Mouse (Mus musculus): ENCODE results near the gene Gm37240. TPM values are rescaled to one million over a fixed set of nuclear protein-coding genes. Genes with fewer than 3 reads are reported as not detected.

Gm37240 gene
- polyA plus RNA-seq, 1 experiment from 2014 or later: 10.8 TPM

DNA sequence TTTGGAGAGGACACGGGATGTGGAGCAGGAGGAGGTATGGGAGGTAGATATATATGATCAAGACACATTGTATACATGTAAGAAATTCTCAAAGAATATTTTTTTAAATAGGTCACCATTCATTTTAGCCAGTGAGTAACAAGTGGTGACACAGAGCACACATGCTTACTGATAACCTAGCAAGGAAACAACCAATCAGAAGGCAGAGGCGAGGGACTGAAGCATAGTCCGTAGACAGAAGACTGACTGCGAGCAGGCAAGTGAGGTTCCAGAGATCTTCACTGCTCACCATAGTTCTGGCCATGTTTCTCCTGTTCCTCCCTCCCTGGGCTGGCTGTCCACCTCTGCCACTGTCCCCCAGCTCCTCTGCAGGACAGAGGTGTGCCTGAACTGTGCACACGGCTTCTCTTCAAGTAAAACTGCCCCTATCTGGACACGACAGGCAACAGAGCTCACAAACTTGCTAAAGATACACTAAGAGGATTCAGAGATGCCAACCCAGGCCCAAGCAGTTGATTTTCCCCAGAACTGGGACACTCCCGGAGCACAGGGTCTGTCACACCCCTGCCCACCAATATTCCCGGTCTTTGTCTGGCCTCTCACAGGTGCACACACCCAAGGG, 207.9 kb downstream of the Gm37240 start:
- TF ChIP-seq CTCF (IDR thresholded peaks at IDR 0.05): no peak
- in situ Hi-C loops (cut with MboI; ENCODE audit: low pct_unique_long_range_greater_than_20kb): no loop called here
- CTCF ChIA-PET: interaction anchor here (2.1 kb wide), 1 partner anchor 32 kb away, joined by 4 read pairs; no protein-coding TSS in a partner anchor
- ATAC-seq (no peak), DNase-seq (ENCODE audit: low read depth, low spot score) (no peak)
- POLR2A ChIA-PET: no interaction called here
- no peaks in the 10 kb centered on the region for H3K27me3 ChIP-seq

DNA sequence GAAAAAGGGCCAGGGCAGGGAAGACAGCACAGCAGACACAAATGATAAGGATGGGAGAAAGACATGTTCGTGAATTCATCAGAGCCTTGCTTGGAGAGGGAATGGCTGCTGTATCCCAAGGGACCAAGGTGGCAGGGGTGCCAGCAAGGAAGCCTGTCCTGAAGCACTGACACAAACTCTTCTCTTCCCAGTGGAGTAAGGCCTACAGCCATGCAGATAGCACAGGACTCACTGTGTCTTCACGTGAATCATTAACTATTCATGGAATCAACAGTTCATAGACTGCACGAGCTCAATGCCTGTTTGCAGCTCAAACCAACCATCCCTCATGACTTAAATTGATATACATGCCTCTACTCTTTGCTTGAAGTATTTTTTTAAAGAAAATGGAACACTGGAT, 209.4 kb downstream of the Gm37240 start:
- TF ChIP-seq CTCF (IDR thresholded peaks at IDR 0.05): no peak

DNA sequence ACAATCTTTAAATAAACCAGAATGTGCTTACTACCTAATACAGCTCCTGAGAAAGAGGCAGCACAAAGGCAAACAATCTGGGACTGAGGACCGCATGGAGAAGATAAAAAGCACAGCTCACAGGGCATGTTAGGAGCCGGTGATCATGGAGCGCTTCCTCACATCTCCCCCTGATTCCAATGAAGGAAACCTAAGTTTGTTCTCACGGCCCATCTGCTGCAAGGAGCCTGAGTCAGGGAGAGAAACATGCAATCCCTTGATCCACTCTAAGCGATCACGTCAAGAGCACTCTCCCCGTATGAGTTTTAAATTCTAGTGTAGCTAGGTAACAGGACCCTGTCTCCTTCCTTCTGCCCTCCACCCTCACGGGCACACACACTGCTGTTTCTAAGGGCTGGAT, 210.2 kb downstream of the Gm37240 start:
- no peak for TF ChIP-seq CTCF (IDR thresholded peaks at IDR 0.05)
- DNase-seq (ENCODE audit: low read depth, low spot score) (no peak), ATAC-seq (no peak)
- POLR2A ChIA-PET: no interaction called here
- H3K27me3 ChIP-seq: no peaks in the 10 kb centered on the region
- in situ Hi-C loops (cut with MboI; ENCODE audit: low pct_unique_long_range_greater_than_20kb): no loop called here
- CTCF ChIA-PET: interaction anchor here (0.9 to 1.5 kb wide), 7 partner anchors 10 to 253 kb away, joined by 3 to 5 read pairs (median 4); no protein-coding TSS in a partner anchor

More for the DNA sequence above, 209.4 kb downstream of the Gm37240 start:
- DNase-seq (ENCODE audit: low read depth, low spot score) (no peak), ATAC-seq (no peak)
- H3K27me3 ChIP-seq: no peaks in the 10 kb centered on the region
- in situ Hi-C loops (cut with MboI; ENCODE audit: low pct_unique_long_range_greater_than_20kb): no loop called here
- POLR2A ChIA-PET: no interaction called here
- CTCF ChIA-PET: interaction anchor here (0.9 to 2.1 kb wide), 6 partner anchors 9 to 252 kb away, joined by 3 to 5 read pairs (median 4); no protein-coding TSS in a partner anchor

DNA sequence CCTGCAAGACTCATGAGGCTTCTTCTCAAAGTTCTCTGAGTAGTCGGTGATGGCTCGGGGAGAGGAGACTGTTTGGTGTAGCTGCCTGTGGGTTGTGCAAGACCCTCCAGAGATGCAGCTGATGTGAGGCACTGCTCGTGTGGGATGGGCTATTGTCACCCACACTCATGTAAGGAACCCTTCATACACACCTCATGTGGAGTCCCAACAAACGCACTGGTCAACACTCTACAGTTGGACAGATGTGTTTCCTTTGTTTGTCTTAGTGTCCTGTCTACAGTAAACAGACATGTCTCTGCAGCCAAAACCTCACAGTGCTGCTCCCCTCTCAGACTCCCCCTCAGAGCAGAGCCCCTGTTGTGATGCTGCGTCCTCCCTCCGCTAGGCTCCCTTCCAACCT, 217.5 kb downstream of the Gm37240 start:
- no peak for TF ChIP-seq CTCF (IDR thresholded peaks at IDR 0.05)
- no peaks in the 10 kb centered on the region for H3K27me3 ChIP-seq
- DNase-seq (ENCODE audit: low read depth, low spot score) (no peak), ATAC-seq (no peak)
- in situ Hi-C loops (cut with MboI; ENCODE audit: low pct_unique_long_range_greater_than_20kb): no loop called here
- CTCF ChIA-PET: interaction anchor here (0.9 kb wide), 1 partner anchor 9 kb away, joined by 3 read pairs; no protein-coding TSS in a partner anchor
- POLR2A ChIA-PET: no interaction called here

DNA sequence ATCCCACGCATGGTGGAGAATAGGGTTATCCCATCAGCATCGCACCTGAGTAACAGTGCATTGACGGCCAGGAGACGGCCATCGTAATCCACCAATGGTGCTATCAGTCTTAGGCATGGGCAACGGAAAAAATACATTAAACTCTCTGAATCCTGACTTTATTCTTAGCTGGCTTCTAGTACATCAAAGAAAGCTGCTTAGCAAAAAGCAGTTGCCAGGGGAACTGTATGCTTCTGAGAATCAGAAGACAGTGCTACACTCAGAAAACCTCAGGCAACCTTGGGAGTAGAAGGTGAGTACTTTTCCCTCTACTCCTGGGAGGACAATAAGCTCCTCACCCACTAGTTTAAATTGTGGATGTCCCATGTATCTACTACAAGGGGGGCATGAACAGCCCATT, 219.6 kb downstream of the Gm37240 start:
- CTCF ChIA-PET: interaction anchor here (1.0 to 1.8 kb wide), 2 partner anchors 19 kb away, joined by 3 to 5 read pairs; no protein-coding TSS in a partner anchor
- in situ Hi-C loops (cut with MboI; ENCODE audit: low pct_unique_long_range_greater_than_20kb): no loop called here
- no peak for TF ChIP-seq CTCF (IDR thresholded peaks at IDR 0.05)
- POLR2A ChIA-PET: no interaction called here
- DNase-seq (ENCODE audit: low read depth, low spot score) (no peak), ATAC-seq (no peak)
- H3K27me3 ChIP-seq: no peaks in the 10 kb centered on the region

DNA sequence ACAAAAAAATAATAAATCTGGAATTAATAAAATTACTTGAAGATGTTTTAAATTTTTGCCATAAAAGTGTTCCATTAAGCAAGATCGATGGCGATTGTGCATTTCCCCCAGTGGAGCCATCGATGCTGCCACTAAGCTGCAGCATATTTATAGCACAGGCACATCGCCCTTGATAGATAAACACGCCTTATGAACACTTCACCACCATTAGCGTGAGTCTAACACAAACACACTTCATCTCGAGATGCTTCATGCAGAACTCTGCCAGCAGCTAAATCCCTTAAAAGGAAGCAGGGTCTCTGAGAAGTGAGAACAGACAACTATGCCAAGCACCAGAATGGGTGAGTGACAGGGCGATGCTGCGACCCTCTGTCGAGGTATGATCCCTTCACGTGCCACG, 220.6 kb downstream of the Gm37240 start:
- DNase-seq (ENCODE audit: low read depth, low spot score): no peak
- no peaks in the 10 kb centered on the region for H3K27me3 ChIP-seq
- in situ Hi-C loops (cut with MboI; ENCODE audit: low pct_unique_long_range_greater_than_20kb): no loop called here
- CTCF ChIA-PET: interaction anchor here (1.6 kb wide), 1 partner anchor 31 kb away, joined by 5 read pairs; no protein-coding TSS in a partner anchor
- ATAC-seq: no peak
- POLR2A ChIA-PET: interaction anchor here (1.4 kb wide), 1 partner anchor 11 kb away, joined by 3 read pairs; no protein-coding TSS in a partner anchor
- no peak for TF ChIP-seq CTCF (IDR thresholded peaks at IDR 0.05)

DNA sequence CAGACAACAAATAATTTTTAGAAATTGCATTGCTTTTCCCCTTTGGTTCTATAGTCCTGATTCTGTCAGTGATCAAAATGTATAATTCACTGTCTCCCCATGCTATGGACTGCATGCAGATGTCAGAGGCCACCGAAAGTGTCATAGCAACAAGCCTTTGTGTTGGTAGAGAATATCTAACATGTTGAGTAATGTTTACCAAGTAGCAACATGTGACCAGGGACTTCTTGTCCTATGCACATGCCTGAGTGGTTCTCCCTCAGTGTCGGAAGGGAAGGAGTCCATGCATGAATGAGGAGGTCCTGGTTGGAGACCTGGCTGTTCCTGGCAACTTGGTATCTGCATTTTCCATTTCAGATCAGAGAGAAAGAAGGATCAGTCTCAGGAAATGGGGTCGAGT, 221.2 kb downstream of the Gm37240 start:
- ChIA-PET CTCF (interaction anchor here (1.2 to 1.7 kb wide), 3 partner anchors 12 to 30 kb away, joined by 3 to 5 read pairs (median 4); no protein-coding TSS in a partner anchor), POLR2A (interaction anchor here (0.6 to 1.4 kb wide), 2 partner anchors 11 to 298 kb away, joined by 3 to 9 read pairs; no protein-coding TSS in a partner anchor)
- no peaks in the 10 kb centered on the region for H3K27me3 ChIP-seq
- ATAC-seq (peak; percentile 58), DNase-seq (ENCODE audit: low read depth, low spot score) (peak; percentile 33)
- no peak for TF ChIP-seq CTCF (IDR thresholded peaks at IDR 0.05)
- in situ Hi-C loops (cut with MboI; ENCODE audit: low pct_unique_long_range_greater_than_20kb): no loop called here

DNA sequence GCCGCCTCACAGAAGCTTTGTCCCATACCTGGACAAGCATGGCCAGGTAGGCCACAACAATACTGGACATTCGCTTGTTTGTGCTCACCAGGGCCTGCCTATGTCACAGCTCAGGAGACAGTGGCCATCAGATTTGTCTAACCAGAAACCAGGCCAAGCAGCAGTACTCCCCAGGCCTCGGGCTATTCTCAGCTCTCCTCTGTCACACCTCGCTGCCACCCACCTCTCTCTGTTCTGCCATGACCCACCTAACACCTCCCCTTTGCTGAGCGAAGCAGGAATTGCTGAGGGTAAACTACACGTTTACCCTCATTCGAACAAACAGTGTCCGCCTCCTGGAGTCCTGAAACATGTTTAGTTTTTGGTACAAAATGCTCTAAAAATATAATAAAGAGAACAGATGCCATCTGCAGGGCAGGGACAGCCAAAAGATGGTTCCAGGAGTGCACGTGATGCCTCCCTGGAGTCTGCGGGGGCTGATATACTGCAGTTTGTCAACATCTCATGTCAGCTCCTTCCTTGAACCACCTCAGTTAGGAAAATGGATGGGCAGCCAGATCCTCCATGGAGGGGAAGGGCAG, 222.6 kb downstream of the Gm37240 start:
- no peak for ATAC-seq
- CTCF ChIA-PET: interaction anchor here (1.0 to 1.7 kb wide), 3 partner anchors 21 to 252 kb away, joined by 3 read pairs; no protein-coding TSS in a partner anchor
- POLR2A ChIA-PET: interaction anchor here (1.3 kb wide), 1 partner anchor 29 kb away, joined by 3 read pairs; no protein-coding TSS in a partner anchor

DNA sequence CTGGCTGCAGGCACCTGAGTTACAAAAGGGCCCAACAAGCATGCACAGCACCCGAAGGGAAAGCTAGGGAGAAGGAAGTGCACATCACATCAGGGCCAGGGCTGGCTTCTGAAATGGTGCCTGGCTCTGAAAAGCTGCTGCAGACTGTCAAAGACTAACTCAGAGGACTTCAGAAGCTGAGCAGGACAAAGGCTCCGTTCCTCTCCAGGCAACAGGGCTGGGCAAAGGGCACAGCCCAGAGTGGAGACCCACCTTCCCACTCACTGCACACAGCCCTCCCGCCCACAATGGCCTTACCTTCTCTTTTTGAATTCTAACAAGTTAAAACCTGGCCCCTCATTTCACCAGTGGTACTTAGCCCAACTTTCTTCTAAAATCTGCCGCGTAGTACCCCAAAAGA, 223.5 kb downstream of the Gm37240 start:
- ChIA-PET POLR2A (interaction anchor here (1.3 kb wide), 1 partner anchor 30 kb away, joined by 3 read pairs; no protein-coding TSS in a partner anchor), CTCF (no interaction called here)
- H3K27me3 ChIP-seq: no peaks in the 10 kb centered on the region
- no peak for TF ChIP-seq CTCF (IDR thresholded peaks at IDR 0.05)
- in situ Hi-C loops (cut with MboI; ENCODE audit: low pct_unique_long_range_greater_than_20kb): no loop called here
- DNase-seq (ENCODE audit: low read depth, low spot score) (no peak), ATAC-seq (no peak)

More for the DNA sequence above, 222.6 kb downstream of the Gm37240 start:
- DNase-seq (ENCODE audit: low read depth, low spot score): no peak
- TF ChIP-seq CTCF (IDR thresholded peaks at IDR 0.05): no peak
- no peaks in the 10 kb centered on the region for H3K27me3 ChIP-seq
- in situ Hi-C loops (cut with MboI; ENCODE audit: low pct_unique_long_range_greater_than_20kb): no loop called here

DNA sequence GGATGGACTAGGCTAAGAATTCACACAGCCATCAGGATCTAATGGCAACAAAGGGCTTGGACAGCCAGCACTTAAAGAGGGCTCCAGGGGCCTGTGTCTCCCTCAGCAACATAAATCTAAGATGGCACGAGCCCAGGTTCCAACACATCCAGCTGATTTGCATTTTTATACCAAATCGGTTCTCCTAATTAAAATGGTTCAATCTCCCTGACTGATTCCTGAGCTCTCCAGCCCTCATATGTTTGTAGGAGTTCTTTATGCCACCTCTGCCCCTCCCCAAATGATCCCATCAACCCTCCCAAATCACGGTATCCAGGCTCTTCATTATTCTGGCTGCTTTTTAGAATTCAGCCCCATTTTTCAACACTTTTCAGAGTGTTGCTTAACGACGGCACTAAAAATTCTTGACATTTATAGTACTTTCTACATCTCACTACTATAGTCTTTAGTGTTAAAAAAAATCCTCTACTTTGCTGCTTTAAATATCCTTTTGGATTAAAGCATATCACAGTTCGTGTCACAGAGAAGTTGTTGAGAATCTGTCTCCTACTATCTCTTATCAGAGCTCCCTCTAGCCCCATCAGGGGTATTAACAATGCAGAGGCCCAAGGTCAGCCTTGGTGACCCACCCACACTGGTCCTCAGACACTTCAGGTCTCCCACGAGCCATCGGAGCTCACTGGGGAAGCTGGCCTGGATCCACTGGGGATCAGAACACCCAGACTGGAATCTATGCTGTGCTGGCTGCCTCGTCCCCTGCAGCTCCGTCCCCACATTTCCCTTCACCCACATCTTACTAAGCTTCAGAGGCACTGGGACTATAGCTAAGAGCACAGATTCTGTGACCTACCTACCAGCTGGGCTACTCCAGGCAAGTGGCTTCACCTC, 225.1 kb downstream of the Gm37240 start:
- no peak for TF ChIP-seq CTCF (IDR thresholded peaks at IDR 0.05)
- ATAC-seq (no peak), DNase-seq (ENCODE audit: low read depth, low spot score) (no peak)
- POLR2A ChIA-PET: no interaction called here
- H3K27me3 ChIP-seq: no peaks in the 10 kb centered on the region
- in situ Hi-C loops (cut with MboI; ENCODE audit: low pct_unique_long_range_greater_than_20kb): no loop called here
- CTCF ChIA-PET: interaction anchor here (1.0 to 2.9 kb wide), 5 partner anchors 10 to 20 kb away, joined by 3 to 13 read pairs (median 5); no protein-coding TSS in a partner anchor

Measured in Patski (cell line).